Mouse (Mus musculus) kidney, embryonic 16.5 days (tissue): ENCODE results near the gene Atr. TPM values are rescaled to one million over a fixed set of nuclear protein-coding genes. Genes with fewer than 3 reads are reported as not detected.
A peak's percentile ranks its signal among the peaks of the same experiment; 100 is the strongest.

Source experiments
- ATAC-seq: fragments of 200-750 bp; cut with Nextera tagmentation; 2 replicates; pipeline ENCODE4 v1.8.0; 2017; ENCODE audit warnings: moderate TSS enrichment; ENCODE audit not compliant: low FRiP score, low TSS enrichment
- H3K27ac ChIP-seq: fragments of 300-500 bp; sonication (generic); 2 replicates; pipeline ENCODE4 v1.5.1; 2014; ENCODE audit warnings: low read length
- H3K27me3 ChIP-seq: fragments of 300-500 bp; sonication (generic); 2 replicates; pipeline ENCODE4 v1.6.1; 2014; ENCODE audit warnings: low read length, control low read depth, mixed read lengths; ENCODE audit not compliant: insufficient read depth
- H3K36me3 ChIP-seq: fragments of 300-500 bp; sonication (generic); 2 replicates; pipeline ENCODE4 v1.6.1; 2014; ENCODE audit warnings: low read length, control low read depth, mixed read lengths; ENCODE audit not compliant: insufficient read depth
- H3K4me1 ChIP-seq: fragments of 300-500 bp; sonication (generic); 2 replicates; pipeline ENCODE4 v1.6.1; 2014; ENCODE audit warnings: low read length, control low read depth, mixed read lengths; ENCODE audit not compliant: insufficient read depth
- H3K4me2 ChIP-seq: fragments of 300-500 bp; sonication (generic); replicated peaks from 2 replicates; pipeline ENCODE4 v1.6.1; 2014; ENCODE audit warnings: low read depth, low read length
- H3K4me3 ChIP-seq: fragments of 300-500 bp; sonication (generic); 2 replicates; pipeline ENCODE4 v1.5.1; 2014; ENCODE audit warnings: mild to moderate bottlenecking, low read length
- H3K9ac ChIP-seq: fragments of 300-500 bp; sonication (generic); replicated peaks from 2 replicates; pipeline ENCODE4 v1.6.1; 2014; ENCODE audit warnings: low read length
- H3K9me3 ChIP-seq: fragments of 300-500 bp; sonication (generic); 2 replicates; pipeline ENCODE4 v1.6.1; 2016; ENCODE audit warnings: low read length, control low read depth
- WGBS: fragments of 180-500 bp; shearing (Covaris S2); extraction: QIAGEN DNeasy Blood & Tissue Kit; methylation state at CpG from one replicate; pipeline ENCODE4 v1.1.7; 2014; 5-methylcytosine and 5-hydroxymethylcytosine counted together
- polyA plus RNA-seq: library from polyadenylated mRNA; unstranded; fragments of >200 nt; fragmentation: Nextera tagmentation; extraction: Ambion mirVana; gene quantifications from 2 replicates; pipeline ENCODE4 v1.2.1, GENCODE M21; 2015

Atr gene
- polyA plus RNA-seq: 12.9 and 15.2 TPM in 2 replicates

DNA sequence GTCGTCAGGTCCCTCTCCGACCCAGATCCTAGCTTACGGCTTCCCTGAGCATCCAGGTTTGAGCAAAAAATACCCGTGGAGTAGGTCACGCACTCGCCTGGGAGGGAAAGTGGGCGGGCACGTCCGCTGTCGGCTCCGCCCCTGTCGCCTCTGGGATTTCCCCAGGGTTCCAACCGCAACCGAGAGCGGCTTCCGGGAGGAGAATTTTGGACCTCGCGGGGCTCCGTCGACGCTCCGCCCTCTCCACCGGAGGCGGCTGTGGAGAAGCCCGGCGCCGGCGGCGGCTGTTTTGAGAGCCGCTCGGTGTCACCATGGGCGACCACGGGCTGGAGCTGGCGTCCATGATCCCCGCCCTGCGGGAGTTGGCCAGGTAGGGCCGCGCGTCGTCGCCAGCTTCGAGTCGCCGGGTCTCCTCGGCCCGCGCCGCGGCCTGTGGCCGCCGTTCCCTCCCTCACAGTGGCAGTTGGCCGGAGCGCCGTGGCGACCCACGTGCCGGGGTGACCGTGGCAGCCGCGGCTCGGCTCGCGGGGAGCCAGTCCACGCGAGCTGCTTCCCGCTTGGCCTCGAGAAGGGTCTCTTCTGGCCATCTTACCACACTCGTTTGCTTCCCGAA is at the start of gene Atr:
Atr (plus strand) TSS at position 184 of the 613 bp plus-strand sequence.
- under 1% methylated on average over 68 of the region's 69 CpGs for WGBS
- ATAC-seq: peak; percentile 86
- H3K36me3 ChIP-seq: no peaks in the 10 kb centered on the region
- H3K9ac ChIP-seq: peak within 1 kb of the TSS; percentile 77
- 0 out of 2 replicates have a peak, but pooled peaks cover 3% of the 10 kb centered on the region for H3K4me1 ChIP-seq
- H3K27ac ChIP-seq: peak within 1 kb of the TSS; percentile 79
- peak within 1 kb of the TSS; percentile 93 for H3K4me2 ChIP-seq
- H3K9me3 ChIP-seq: no peaks in the 10 kb centered on the region
- H3K4me3 ChIP-seq: peak within 1 kb of the TSS; percentile 93
- no peaks in the 10 kb centered on the region for H3K27me3 ChIP-seq

DNA sequence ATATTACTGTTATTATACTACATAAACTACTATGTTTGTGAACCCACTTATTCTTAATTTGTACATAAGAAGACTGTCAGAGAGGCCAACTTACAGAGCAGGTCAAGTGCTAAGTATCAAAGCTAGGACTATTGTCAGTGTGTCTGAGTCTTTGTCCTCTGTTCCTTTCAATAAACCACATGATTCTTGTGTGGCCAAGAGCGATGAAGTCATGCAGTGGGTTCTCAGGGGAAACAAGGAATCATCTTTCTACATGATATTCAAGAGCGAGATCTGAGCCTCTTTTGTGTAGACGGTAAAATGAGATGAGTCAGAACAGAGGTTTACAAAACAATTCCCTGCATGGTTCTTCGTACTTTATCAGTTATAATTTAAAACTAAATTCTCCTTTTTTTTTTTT is 47.8 kb upstream of the Atr start:
- no peak for ATAC-seq
- 82% methylated on average over 4 of the region's 4 CpGs for WGBS
- no peak overlapping the region for H3K9ac ChIP-seq
- no peaks in the 10 kb centered on the region for H3K27me3 ChIP-seq
- peaks cover 10% of the 10 kb centered on the region for H3K4me1 ChIP-seq
- H3K27ac ChIP-seq: no peak overlapping the region
- no peak overlapping the region for H3K4me2 ChIP-seq
- H3K4me3 ChIP-seq: no peak overlapping the region
- 0 out of 2 replicates have a peak, but pooled peaks cover 2% of the 10 kb centered on the region for H3K9me3 ChIP-seq
- no peaks in the 10 kb centered on the region for H3K36me3 ChIP-seq

DNA sequence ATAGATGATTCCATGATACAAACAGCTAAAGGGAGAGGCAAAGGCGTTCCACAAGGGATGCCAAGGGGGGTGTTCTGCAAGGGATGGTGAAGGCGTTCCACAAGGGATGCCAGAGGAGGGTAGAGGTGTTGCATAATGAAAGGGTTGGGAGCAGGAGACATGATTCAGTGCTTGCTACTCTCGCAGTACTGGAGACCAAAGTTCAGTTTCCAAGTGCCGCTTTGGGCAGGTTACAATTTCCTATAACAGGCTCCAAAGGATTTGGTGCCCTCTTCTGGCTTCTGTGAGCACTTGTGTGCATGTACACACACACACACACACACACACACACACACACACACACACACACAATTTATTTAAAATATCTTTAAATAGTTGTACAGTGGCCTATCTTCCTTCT is 45.6 kb upstream of the Atr start:
- Histone ChIP-seq H3K36me3 (no peaks in the 10 kb centered on the region), H3K9me3 (0 out of 2 replicates have a peak, but pooled peaks cover 2% of the 10 kb centered on the region), H3K4me3 (no peak overlapping the region), H3K4me1 (peaks cover 12% of the 10 kb centered on the region), H3K9ac (no peak overlapping the region), H3K27ac (no peak overlapping the region), H3K27me3 (no peaks in the 10 kb centered on the region), H3K4me2 (no peak overlapping the region)
- WGBS: 95% methylated on average over 4 of the region's 4 CpGs
- no peak for ATAC-seq

DNA sequence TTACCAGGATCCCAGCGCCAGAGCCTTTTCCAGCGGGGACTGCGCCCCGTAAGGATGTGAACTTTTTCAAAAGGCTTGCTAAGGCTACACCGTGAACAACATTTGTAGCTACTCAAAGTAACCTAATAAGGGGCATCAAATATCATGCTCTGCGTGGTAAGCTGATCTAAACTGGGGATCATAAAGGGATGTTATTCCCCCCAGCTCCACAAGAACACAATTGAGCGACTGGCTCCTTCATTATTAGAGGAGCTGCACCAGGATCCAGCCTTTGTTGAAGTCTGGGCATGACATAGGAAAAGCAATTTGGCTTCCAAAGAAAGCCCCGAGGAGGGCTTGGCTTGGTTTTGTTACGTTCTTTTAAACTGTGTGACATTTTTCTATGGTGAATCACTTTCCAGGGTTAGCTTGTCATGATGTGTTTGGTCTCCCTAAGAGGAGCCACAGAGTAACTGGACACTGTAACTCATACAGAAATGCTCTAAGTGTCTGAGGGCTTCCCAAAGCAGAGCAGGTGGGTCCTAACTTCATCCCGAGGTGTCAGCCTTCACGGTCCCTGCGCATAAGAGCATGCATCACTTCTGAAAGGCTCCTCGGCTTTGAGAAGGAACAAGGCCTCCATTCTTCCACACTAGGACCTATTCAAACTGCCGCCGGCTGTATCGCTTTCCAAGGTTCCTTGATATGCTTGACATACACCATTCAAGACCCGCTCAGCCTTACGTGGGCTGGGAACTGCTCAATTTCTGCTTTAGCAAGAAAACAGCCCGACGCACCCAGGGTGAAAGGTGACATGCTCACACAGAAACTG is 43.5 kb upstream of the Atr start:
- H3K27ac ChIP-seq: no peak overlapping the region
- no peak overlapping the region for H3K4me2 ChIP-seq
- 46% methylated on average over 20 of the region's 20 CpGs for WGBS
- H3K4me3 ChIP-seq: no peak overlapping the region
- H3K9me3 ChIP-seq: 0 out of 2 replicates have a peak, but pooled peaks cover 2% of the 10 kb centered on the region
- no peak overlapping the region for H3K9ac ChIP-seq
- ATAC-seq: peak; percentile 61
- peaks cover 12% of the 10 kb centered on the region for H3K4me1 ChIP-seq
- no peaks in the 10 kb centered on the region for H3K27me3 ChIP-seq
- no peaks in the 10 kb centered on the region for H3K36me3 ChIP-seq

DNA sequence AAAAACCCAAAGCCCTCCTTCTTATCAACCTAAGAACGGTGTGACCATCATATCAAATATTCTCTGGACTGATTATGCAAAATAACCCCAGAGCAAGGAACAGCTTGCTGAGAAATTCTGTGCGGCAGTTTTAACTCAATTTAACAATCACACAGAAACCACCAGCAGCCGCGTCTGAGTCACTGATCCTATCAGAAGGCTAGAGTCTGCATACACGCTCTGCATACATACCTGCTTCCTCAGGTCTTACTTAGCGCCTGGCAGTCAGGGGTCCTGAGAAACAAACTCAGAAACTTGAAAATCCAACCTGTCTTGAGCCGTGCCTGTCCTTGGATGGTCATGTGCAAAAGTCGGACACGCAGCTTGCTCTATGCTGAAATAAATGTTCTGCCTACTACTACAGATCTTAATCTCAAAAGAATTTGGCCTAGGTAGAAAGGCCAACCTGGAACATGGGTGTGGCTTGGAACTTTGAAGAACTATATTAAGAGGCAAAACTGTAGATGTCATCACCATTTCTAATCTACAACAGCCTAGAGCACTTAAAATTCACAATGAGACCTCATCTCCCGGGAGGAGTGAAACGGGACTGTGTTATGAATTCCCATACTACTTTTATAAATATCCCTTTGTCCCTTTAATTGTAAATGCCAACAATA is 42.3 kb upstream of the Atr start:
- Histone ChIP-seq H3K36me3 (no peaks in the 10 kb centered on the region), H3K4me1 (peaks cover 12% of the 10 kb centered on the region), H3K27ac (0 out of 2 replicates have a peak overlapping the region, but pooled peaks have one; percentile 21), H3K9me3 (0 out of 2 replicates have a peak, but pooled peaks cover 2% of the 10 kb centered on the region), H3K27me3 (no peaks in the 10 kb centered on the region), H3K9ac (no peak overlapping the region), H3K4me3 (no peak overlapping the region), H3K4me2 (no peak overlapping the region)
- 77% methylated on average over 11 of the region's 11 CpGs for WGBS
- no peak for ATAC-seq

DNA sequence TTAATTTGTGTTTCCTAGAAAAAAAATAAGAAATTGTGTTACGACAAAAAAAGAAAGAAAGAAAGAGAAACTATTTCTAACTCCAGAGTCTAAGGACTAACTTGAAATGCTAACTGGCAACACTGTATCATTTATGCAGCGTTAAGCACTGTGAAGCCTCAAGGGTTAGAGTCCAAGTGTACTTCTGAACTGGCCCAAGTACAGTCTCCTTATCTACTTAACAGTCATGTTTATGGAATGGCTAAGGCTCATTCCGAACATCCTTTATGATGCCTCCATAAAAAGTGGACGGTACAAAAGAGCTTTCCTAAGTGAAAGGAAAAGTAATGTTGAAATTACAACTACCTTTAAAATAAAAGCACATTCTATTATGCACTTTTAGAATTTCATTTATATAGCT is 41.7 kb upstream of the Atr start:
- no peak overlapping the region for H3K4me2 ChIP-seq
- 0 out of 2 replicates have a peak, but pooled peaks cover 2% of the 10 kb centered on the region for H3K9me3 ChIP-seq
- no peak overlapping the region for H3K27ac ChIP-seq
- no peak overlapping the region for H3K9ac ChIP-seq
- no peak for ATAC-seq
- H3K4me3 ChIP-seq: no peak overlapping the region
- H3K27me3 ChIP-seq: no peaks in the 10 kb centered on the region
- 74% methylated on average over 4 of the region's 4 CpGs for WGBS
- H3K4me1 ChIP-seq: peaks cover 12% of the 10 kb centered on the region
- no peaks in the 10 kb centered on the region for H3K36me3 ChIP-seq

DNA sequence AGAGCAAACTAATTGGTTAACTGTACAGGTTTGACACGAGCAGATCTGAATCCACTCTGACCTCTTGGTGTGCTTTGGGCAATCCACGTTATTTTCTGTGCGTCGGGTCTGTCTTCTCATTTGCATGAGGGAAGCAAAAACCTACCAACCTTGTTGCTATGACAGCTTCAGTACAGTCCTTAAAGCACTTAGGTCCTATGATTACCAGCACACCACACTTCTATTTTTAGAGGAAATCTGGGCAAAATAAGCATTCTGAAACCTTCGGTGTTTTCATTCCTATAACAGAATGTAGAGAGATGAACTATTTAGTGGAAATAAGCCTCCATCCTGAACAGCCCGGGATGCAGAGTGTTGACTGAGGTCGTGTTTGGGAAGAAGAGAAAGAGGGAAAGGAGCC is 34.9 kb upstream of the Atr start:
- H3K9me3 ChIP-seq: no peaks in the 10 kb centered on the region
- no peak overlapping the region for H3K4me3 ChIP-seq
- no peak overlapping the region for H3K4me2 ChIP-seq
- WGBS: 75% methylated on average over 7 of the region's 7 CpGs
- no peaks in the 10 kb centered on the region for H3K36me3 ChIP-seq
- H3K27ac ChIP-seq: no peak overlapping the region
- no peaks in the 10 kb centered on the region for H3K4me1 ChIP-seq
- ATAC-seq: no peak
- H3K9ac ChIP-seq: no peak overlapping the region
- no peaks in the 10 kb centered on the region for H3K27me3 ChIP-seq

DNA sequence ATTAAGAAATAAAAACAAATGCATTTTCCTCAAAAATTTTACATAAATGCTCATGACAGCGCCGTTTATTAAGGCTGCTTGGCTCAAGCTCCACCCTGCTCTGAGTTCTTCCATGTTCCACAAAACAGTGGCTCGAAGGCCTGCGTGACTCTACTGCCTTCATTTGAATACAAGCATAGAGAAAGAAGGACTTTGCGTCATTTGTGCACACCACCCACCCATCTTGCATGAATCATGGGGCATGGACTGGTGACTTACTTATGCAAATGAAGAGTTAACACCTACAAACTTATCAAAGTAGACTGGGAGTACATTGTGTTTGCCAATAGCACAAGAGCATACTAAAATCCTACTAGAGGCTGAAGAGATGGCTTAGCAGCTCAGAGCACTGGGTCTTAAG is 29.8 kb upstream of the Atr start:
- Histone ChIP-seq H3K4me1 (no peaks in the 10 kb centered on the region), H3K27ac (no peak overlapping the region), H3K9me3 (no peaks in the 10 kb centered on the region), H3K27me3 (no peaks in the 10 kb centered on the region), H3K36me3 (no peaks in the 10 kb centered on the region), H3K9ac (no peak overlapping the region), H3K4me3 (no peak overlapping the region), H3K4me2 (no peak overlapping the region)
- ATAC-seq: no peak
- 92% methylated on average over 5 of the region's 5 CpGs for WGBS

DNA sequence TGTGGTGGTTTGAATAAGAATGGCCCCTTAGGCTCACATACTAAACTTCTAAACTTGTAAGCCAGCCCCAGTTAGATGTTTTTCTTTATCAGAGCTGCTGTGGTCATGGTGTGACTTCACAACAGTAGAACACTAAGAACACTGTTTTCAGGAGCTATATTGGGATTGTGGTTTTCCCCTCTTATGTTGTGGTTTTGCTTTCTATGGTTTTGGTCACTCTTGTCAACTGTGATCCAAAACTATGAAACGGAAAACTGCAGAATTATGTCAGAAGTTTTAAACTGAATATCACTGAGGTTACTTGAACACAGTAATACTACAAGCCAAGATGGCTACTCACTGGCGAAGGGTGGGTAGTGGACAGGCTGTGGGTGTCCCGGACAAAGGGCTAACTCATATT is 24.6 kb upstream of the Atr start:
- H3K36me3 ChIP-seq: no peaks in the 10 kb centered on the region
- H3K4me1 ChIP-seq: no peaks in the 10 kb centered on the region
- H3K27ac ChIP-seq: no peak overlapping the region
- no peak overlapping the region for H3K4me3 ChIP-seq
- H3K4me2 ChIP-seq: no peak overlapping the region
- no peaks in the 10 kb centered on the region for H3K27me3 ChIP-seq
- WGBS: 84% methylated on average over 3 of the region's 3 CpGs
- no peak overlapping the region for H3K9ac ChIP-seq
- no peaks in the 10 kb centered on the region for H3K9me3 ChIP-seq
- no peak for ATAC-seq
